Mouse (Mus musculus) ES-Bruce4 (cell line): ENCODE data around the gene Rin3. TPM values are rescaled to one million over a fixed set of nuclear protein-coding genes. Genes with fewer than 3 reads are reported as not detected.

Experiments
- H3K27ac ChIP-seq: 2 replicates; pipeline ENCODE4 v1.5.1; 2012; ENCODE audit warnings: low read length, inconsistent platforms; ENCODE audit not compliant: insufficient read depth
- H3K27me3 ChIP-seq: 2 replicates; pipeline ENCODE4 v1.6.1; 2012; ENCODE audit warnings: mild to moderate bottlenecking, low read length, inconsistent platforms; ENCODE audit not compliant: control insufficient read depth, poor library complexity, insufficient read depth, severe bottlenecking
- H3K36me3 ChIP-seq: 2 replicates; pipeline ENCODE4 v1.6.1; 2012; ENCODE audit warnings: inconsistent platforms, mild to moderate bottlenecking, low read length, moderate library complexity; ENCODE audit not compliant: control insufficient read depth, poor library complexity, insufficient read depth, severe bottlenecking
- H3K4me1 ChIP-seq: one replicate; pipeline ENCODE4 v1.8.1; 2011; ENCODE audit warnings: low read length; ENCODE audit not compliant: control insufficient read depth, insufficient read depth
- H3K4me3 ChIP-seq: 2 replicates; pipeline ENCODE4 v1.5.1; 2011; ENCODE audit warnings: low read depth, mild to moderate bottlenecking, low read length
- H3K9ac ChIP-seq: 2 replicates; pipeline ENCODE4 v1.6.1; 2012; ENCODE audit warnings: low read depth, mild to moderate bottlenecking, inconsistent platforms; ENCODE audit not compliant: poor library complexity, severe bottlenecking
- H3K9me3 ChIP-seq: replicated peaks from 2 replicates; pipeline ENCODE4 v1.6.1; 2012; ENCODE audit warnings: mild to moderate bottlenecking, low read length, inconsistent platforms; ENCODE audit not compliant: control insufficient read depth, poor library complexity, insufficient read depth, severe bottlenecking
- CTCF ChIP-seq: IDR thresholded peaks from one replicate; pipeline ENCODE4 v1.8.1; 2011; ENCODE audit warnings: low read depth, low read length
- EP300 ChIP-seq: IDR thresholded peaks from 2 replicates; pipeline ENCODE4 v1.6.1; 2011; ENCODE audit warnings: low read depth, low read length; ENCODE audit not compliant: insufficient read depth
- POLR2A ChIP-seq: IDR thresholded peaks from one replicate; pipeline ENCODE4 v1.8.1; 2011; ENCODE audit warnings: low read length; ENCODE audit not compliant: insufficient read depth
- polyA plus RNA-seq: library from polyadenylated mRNA; stranded (reverse); fragments of >200 nt; gene quantifications from 2 replicates; pipeline ENCODE4 v1.2.4, GENCODE M21; 2011; ENCODE audit warnings: low read depth; ENCODE audit not compliant: missing spikeins, insufficient read depth, insufficient read length

Gene Rin3
- polyA plus RNA-seq, 1 experiment = 8.7 TPM

GRCm38 (mm10) chr12:102423625-102424024 is 140.8 kb downstream of the Rin3 start:
- TF ChIP-seq POLR2A (no peak), EP300 (no peak), CTCF (no peak)
- no peak overlapping the region for H3K27ac ChIP-seq
- no peaks in the 10 kb centered on the region for H3K36me3 ChIP-seq
- no peaks in the 10 kb centered on the region for H3K9me3 ChIP-seq
- H3K4me1 ChIP-seq = no peaks in the 10 kb centered on the region
- no peaks in the 10 kb centered on the region for H3K27me3 ChIP-seq
- no peak overlapping the region for H3K9ac ChIP-seq
- H3K4me3 ChIP-seq = no peak overlapping the region

- Histone ChIP-seq H3K36me3 (no peaks in the 10 kb centered on the region), H3K9ac (no peak overlapping the region), H3K4me1 (no peaks in the 10 kb centered on the region), H3K27ac (no peak overlapping the region), H3K27me3 (no peaks in the 10 kb centered on the region), H3K4me3 (no peak overlapping the region), H3K9me3 (no peaks in the 10 kb centered on the region)
- TF ChIP-seq EP300 = no peak
- TF ChIP-seq CTCF = no peak
- no peak for TF ChIP-seq POLR2A
These were observed 141.6 kb downstream of the Rin3 start for GRCm38 (mm10) chr12:102424456-102424855.

DNA sequence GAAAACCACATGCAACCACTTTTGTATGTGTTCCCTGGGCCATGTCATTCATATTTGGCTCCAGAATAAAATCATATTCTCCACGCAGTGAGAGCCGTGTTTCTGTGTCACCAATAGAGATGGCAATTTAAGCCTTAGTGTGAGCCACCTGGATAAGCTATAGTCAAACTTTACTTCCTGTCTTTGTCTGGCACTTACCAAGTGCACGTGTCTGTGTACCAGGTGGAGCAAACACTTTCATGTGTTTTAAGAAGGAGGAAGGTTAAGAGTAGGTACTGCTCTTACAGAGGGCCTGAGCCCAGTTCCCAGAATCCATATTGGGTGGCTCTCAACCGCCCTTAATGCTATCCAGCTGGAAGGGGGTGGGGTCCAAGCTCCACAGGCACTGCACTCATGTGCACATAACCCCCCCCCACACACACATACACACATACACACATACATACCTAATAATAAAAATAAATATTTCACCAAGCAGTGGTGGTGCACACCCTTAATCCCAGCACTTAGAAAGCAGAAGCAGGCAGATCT is 142.3 kb downstream of the Rin3 start:
- H3K27me3 ChIP-seq = no peaks in the 10 kb centered on the region
- no peak overlapping the region for H3K27ac ChIP-seq
- TF ChIP-seq CTCF (no peak), EP300 (no peak), POLR2A (no peak)
- H3K9ac ChIP-seq = no peak overlapping the region
- H3K36me3 ChIP-seq = no peaks in the 10 kb centered on the region
- no peaks in the 10 kb centered on the region for H3K9me3 ChIP-seq
- H3K4me3 ChIP-seq = no peak overlapping the region
- H3K4me1 ChIP-seq = no peaks in the 10 kb centered on the region

DNA sequence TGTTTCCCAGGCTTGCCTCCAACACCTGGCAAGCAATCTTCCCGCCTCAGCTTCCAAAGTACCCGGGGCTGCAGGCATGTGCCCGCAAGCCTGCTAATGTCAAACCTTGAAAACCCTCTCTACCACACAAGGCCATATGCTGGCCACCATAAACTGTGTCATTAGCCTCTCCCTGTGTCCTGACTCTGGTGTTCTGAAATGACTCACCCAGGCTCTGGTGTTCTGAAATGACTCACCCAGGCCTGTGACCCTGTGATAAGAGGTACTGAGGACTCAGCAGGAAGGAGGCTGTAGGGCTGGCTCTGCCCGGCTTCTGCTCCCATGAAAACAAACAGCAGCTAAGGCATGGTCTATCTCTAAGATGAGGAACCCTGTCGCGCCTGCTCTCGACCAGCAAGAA is 143.4 kb downstream of the Rin3 start:
- Histone ChIP-seq H3K4me3 (no peak overlapping the region), H3K9me3 (no peaks in the 10 kb centered on the region), H3K9ac (no peak overlapping the region), H3K4me1 (no peaks in the 10 kb centered on the region), H3K27ac (no peak overlapping the region), H3K36me3 (no peaks in the 10 kb centered on the region), H3K27me3 (no peaks in the 10 kb centered on the region)
- TF ChIP-seq POLR2A = no peak
- no peak for TF ChIP-seq EP300
- no peak for TF ChIP-seq CTCF

GRCm38 (mm10) chr12:102429656-102430055 is 146.8 kb downstream of the Rin3 start:
- H3K27ac ChIP-seq = no peak overlapping the region
- no peak for TF ChIP-seq CTCF
- TF ChIP-seq EP300 = no peak
- TF ChIP-seq POLR2A = no peak
- no peaks in the 10 kb centered on the region for H3K27me3 ChIP-seq
- no peak overlapping the region for H3K9ac ChIP-seq
- H3K9me3 ChIP-seq = no peaks in the 10 kb centered on the region
- no peaks in the 10 kb centered on the region for H3K4me1 ChIP-seq
- H3K36me3 ChIP-seq = no peaks in the 10 kb centered on the region
- no peak overlapping the region for H3K4me3 ChIP-seq

DNA sequence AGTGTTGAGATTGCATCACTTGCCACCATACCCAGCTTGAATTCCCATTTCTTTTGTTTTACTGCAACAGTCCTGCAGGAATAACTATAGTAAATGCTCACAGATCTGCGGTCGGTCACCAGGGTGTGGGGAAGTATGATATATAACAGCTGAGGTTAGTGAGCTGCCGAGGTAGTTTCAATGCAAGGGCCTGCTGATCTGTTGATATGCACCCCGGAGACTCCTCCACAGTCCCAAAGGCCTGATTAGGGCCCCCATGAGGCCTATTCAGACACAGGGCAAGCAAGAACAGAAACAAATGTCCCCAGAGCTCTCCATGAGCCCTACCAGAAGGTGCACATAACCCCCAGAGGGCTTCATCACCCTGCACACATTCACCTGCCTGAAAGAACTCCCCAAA is 147.4 kb downstream of the Rin3 start:
- H3K4me1 ChIP-seq = no peaks in the 10 kb centered on the region
- no peaks in the 10 kb centered on the region for H3K27me3 ChIP-seq
- H3K36me3 ChIP-seq = no peaks in the 10 kb centered on the region
- no peaks in the 10 kb centered on the region for H3K9me3 ChIP-seq
- no peak overlapping the region for H3K9ac ChIP-seq
- no peak overlapping the region for H3K4me3 ChIP-seq
- H3K27ac ChIP-seq = no peak overlapping the region
- TF ChIP-seq CTCF (no peak), EP300 (no peak), POLR2A (no peak)

DNA sequence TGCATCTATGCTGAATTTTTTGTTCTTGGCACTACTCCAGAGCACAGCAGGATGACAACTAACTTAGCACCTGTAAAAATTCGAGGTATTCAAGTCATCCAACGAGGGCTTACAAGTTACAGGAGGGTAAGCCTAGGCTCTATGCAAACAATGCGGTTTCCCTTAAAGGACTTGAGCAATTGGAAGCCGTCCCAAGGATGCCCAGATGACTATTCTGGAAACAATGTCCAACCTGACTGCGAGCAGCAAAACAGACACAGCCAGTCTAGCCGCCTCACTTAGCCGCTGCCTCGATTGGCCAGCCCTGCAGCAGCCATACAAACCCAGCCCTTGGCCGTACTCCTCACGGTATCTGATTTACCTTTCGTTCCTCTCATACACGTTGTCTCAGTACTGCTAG is 149.4 kb downstream of the Rin3 start:
- no peaks in the 10 kb centered on the region for H3K9me3 ChIP-seq
- H3K27ac ChIP-seq = no peak overlapping the region
- no peak overlapping the region for H3K9ac ChIP-seq
- no peak for TF ChIP-seq POLR2A
- no peak for TF ChIP-seq EP300
- no peak for TF ChIP-seq CTCF
- H3K27me3 ChIP-seq = no peaks in the 10 kb centered on the region
- H3K4me3 ChIP-seq = no peak overlapping the region
- no peaks in the 10 kb centered on the region for H3K36me3 ChIP-seq
- no peaks in the 10 kb centered on the region for H3K4me1 ChIP-seq
